Mouse (Mus musculus) liver, postnatal 0 days (tissue): Measurements from ENCODE around the gene Camta1. TPM values are rescaled to one million over a fixed set of nuclear protein-coding genes. Genes with fewer than 3 reads are reported as not detected.

Experiments
- ATAC-seq: fragments of 200-750 bp; cut with Nextera tagmentation; 2 replicates; pipeline ENCODE4 v1.8.0; 2017; ENCODE audit warnings: mild to moderate bottlenecking, moderate library complexity
- DNase-seq: peaks from one replicate; pipeline ENCODE4 v3.0.0-alpha.2; 2016
- H3K27ac ChIP-seq: fragments of 300-500 bp; sonication (generic); 2 replicates; pipeline ENCODE4 v1.5.1; 2014; ENCODE audit warnings: antibody characterized with exemption, moderate library complexity, mild to moderate bottlenecking, low read depth
- H3K27me3 ChIP-seq: fragments of 300-500 bp; sonication (generic); 2 replicates; pipeline ENCODE4 v1.6.1; 2014; ENCODE audit warnings: low read length, control low read depth, mixed read lengths; ENCODE audit not compliant: insufficient read depth
- H3K36me3 ChIP-seq: fragments of 300-500 bp; sonication (generic); replicated peaks from 2 replicates; pipeline ENCODE4 v1.6.1; 2014; ENCODE audit warnings: mild to moderate bottlenecking, control low read depth, low read length, moderate library complexity, mixed read lengths; ENCODE audit not compliant: insufficient read depth
- H3K4me1 ChIP-seq: fragments of 300-500 bp; sonication (generic); 2 replicates; pipeline ENCODE4 v1.6.1; 2014; ENCODE audit warnings: antibody characterized with exemption, mild to moderate bottlenecking, control low read depth; ENCODE audit not compliant: insufficient read depth
- H3K4me2 ChIP-seq: fragments of 300-500 bp; sonication (generic); 2 replicates; pipeline ENCODE4 v1.6.1; 2014; ENCODE audit warnings: low read depth, mild to moderate bottlenecking, low read length, moderate library complexity, mixed read lengths
- H3K4me3 ChIP-seq: fragments of 300-500 bp; sonication (generic); 2 replicates; pipeline ENCODE4 v1.5.1; 2014; ENCODE audit warnings: low read depth, low read length
- H3K9ac ChIP-seq: fragments of 300-500 bp; sonication (generic); replicated peaks from 2 replicates; pipeline ENCODE4 v1.6.1; 2014; ENCODE audit warnings: mild to moderate bottlenecking, moderate library complexity
- H3K9me3 ChIP-seq: fragments of 300-500 bp; sonication (generic); 2 replicates; pipeline ENCODE4 v1.6.1; 2016; ENCODE audit warnings: mild to moderate bottlenecking, control low read depth, low read length, mixed read lengths
- CTCF ChIP-seq: sonication (generic); IDR thresholded peaks from 2 replicates; pipeline ENCODE4 v1.5.1; 2016; ENCODE audit warnings: antibody characterized with exemption, low read depth
- EP300 ChIP-seq: IDR thresholded peaks from 2 replicates; pipeline ENCODE4 v1.6.1; 2016; ENCODE audit warnings: antibody characterized with exemption, low read depth, mild to moderate bottlenecking
- WGBS: fragments of 180-500 bp; shearing (Covaris S2); extraction: QIAGEN DNeasy Blood & Tissue Kit; methylation state at CpG from one replicate; pipeline ENCODE4 v1.1.7; 2014; ENCODE audit not compliant: insufficient replicate concordance; 5-methylcytosine and 5-hydroxymethylcytosine counted together
- polyA plus RNA-seq: library from polyadenylated mRNA; unstranded; fragments of >200 nt; fragmentation: Nextera tagmentation; extraction: Ambion mirVana; gene quantifications from 2 replicates; pipeline ENCODE4 v1.2.1, GENCODE M21; 2015

Camta1 gene
- polyA plus RNA-seq, 1 experiment from 2014 or later: 48.3 TPM

- DNase-seq: no peak
- Histone ChIP-seq H3K9me3 (no peaks in the 10 kb centered on the region), H3K36me3 (no peaks in the 10 kb centered on the region), H3K4me2 (no peak overlapping the region), H3K9ac (no peak overlapping the region), H3K4me3 (no peak overlapping the region), H3K27ac (no peak overlapping the region), H3K4me1 (no peaks in the 10 kb centered on the region), H3K27me3 (peaks cover 26% of the 10 kb centered on the region)
- TF ChIP-seq EP300: no peak
- no peak for TF ChIP-seq CTCF
- WGBS: 12% methylated on average over 2 of the region's 2 CpGs
- ATAC-seq: no peak
These were observed 723.1 kb downstream of the Camta1 start for GRCm38 (mm10) chr4:151138586-151138985.

GRCm38 (mm10) chr4:151138135-151138534 lies 723.5 kb downstream of the Camta1 start:
- Histone ChIP-seq H3K27me3 (peaks cover 26% of the 10 kb centered on the region), H3K27ac (no peak overlapping the region), H3K4me2 (no peak overlapping the region), H3K4me1 (no peaks in the 10 kb centered on the region), H3K9ac (no peak overlapping the region), H3K36me3 (no peaks in the 10 kb centered on the region), H3K4me3 (no peak overlapping the region), H3K9me3 (no peaks in the 10 kb centered on the region)
- DNase-seq (no peak), ATAC-seq (no peak)
- no peak for TF ChIP-seq CTCF
- no peak for TF ChIP-seq EP300
- WGBS: 21% methylated on average over 10 of the region's 10 CpGs

- no peaks in the 10 kb centered on the region for H3K4me1 ChIP-seq
- H3K27me3 ChIP-seq: peaks cover 29% of the 10 kb centered on the region
- H3K9ac ChIP-seq: no peak overlapping the region
- H3K36me3 ChIP-seq: no peaks in the 10 kb centered on the region
- WGBS: 57% methylated on average over 5 of the region's 5 CpGs
- H3K9me3 ChIP-seq: no peaks in the 10 kb centered on the region
- TF ChIP-seq CTCF: no peak
- ATAC-seq: no peak
- DNase-seq: no peak
- H3K27ac ChIP-seq: no peak overlapping the region
- no peak overlapping the region for H3K4me3 ChIP-seq
- H3K4me2 ChIP-seq: no peak overlapping the region
These were observed 724.0 kb downstream of the Camta1 start for GRCm38 (mm10) chr4:151137701-151138100.

- H3K27me3 ChIP-seq: peaks cover 19% of the 10 kb centered on the region
- DNase-seq (no peak), ATAC-seq (no peak)
- H3K4me3 ChIP-seq: no peak overlapping the region
- no peaks in the 10 kb centered on the region for H3K36me3 ChIP-seq
- no peak overlapping the region for H3K9ac ChIP-seq
- H3K27ac ChIP-seq: no peak overlapping the region
- H3K4me1 ChIP-seq: no peaks in the 10 kb centered on the region
- no peak for TF ChIP-seq CTCF
- TF ChIP-seq EP300: no peak
- no peak overlapping the region for H3K4me2 ChIP-seq
- H3K9me3 ChIP-seq: no peaks in the 10 kb centered on the region
- WGBS: 77% methylated on average over 8 of the region's 8 CpGs
These were observed 726.2 kb downstream of the Camta1 start for GRCm38 (mm10) chr4:151135491-151135890.

- H3K9ac ChIP-seq: no peak overlapping the region
- WGBS: 54% methylated on average over 4 of the region's 4 CpGs
- no peak for DNase-seq
- H3K4me2 ChIP-seq: no peak overlapping the region
- no peak overlapping the region for H3K4me3 ChIP-seq
- peaks cover 22% of the 10 kb centered on the region for H3K27me3 ChIP-seq
- TF ChIP-seq CTCF (no peak), EP300 (no peak)
- no peaks in the 10 kb centered on the region for H3K36me3 ChIP-seq
- no peak overlapping the region for H3K27ac ChIP-seq
- H3K9me3 ChIP-seq: no peaks in the 10 kb centered on the region
- no peaks in the 10 kb centered on the region for H3K4me1 ChIP-seq
- ATAC-seq: no peak
These were observed 727.9 kb downstream of the Camta1 start for GRCm38 (mm10) chr4:151133760-151134159.

GRCm38 (mm10) chr4:151132493-151132892 lies 729.2 kb downstream of the Camta1 start:
- WGBS: 70% methylated on average over 9 of the region's 9 CpGs
- Histone ChIP-seq H3K27me3 (peaks cover 29% of the 10 kb centered on the region), H3K27ac (no peak overlapping the region), H3K9me3 (no peaks in the 10 kb centered on the region), H3K36me3 (no peaks in the 10 kb centered on the region), H3K9ac (no peak overlapping the region), H3K4me2 (no peak overlapping the region), H3K4me1 (no peaks in the 10 kb centered on the region), H3K4me3 (no peak overlapping the region)
- ATAC-seq (no peak), DNase-seq (no peak)
- TF ChIP-seq EP300 (no peak), CTCF (no peak)

- Histone ChIP-seq H3K9me3 (no peaks in the 10 kb centered on the region), H3K4me2 (no peak overlapping the region), H3K27ac (no peak overlapping the region), H3K4me1 (no peaks in the 10 kb centered on the region), H3K27me3 (peaks cover 29% of the 10 kb centered on the region), H3K9ac (no peak overlapping the region), H3K4me3 (no peak overlapping the region), H3K36me3 (no peaks in the 10 kb centered on the region)
- DNase-seq (no peak), ATAC-seq (no peak)
- TF ChIP-seq CTCF: no peak
- TF ChIP-seq EP300: no peak
- WGBS: 71% methylated on average over 9 of the region's 9 CpGs
These were observed 730.8 kb downstream of the Camta1 start for GRCm38 (mm10) chr4:151130756-151131490.
